ENCODE assay signal across 19 mouse cellular contexts in genomic region chr1:86045056-86045455, GRCm38 (mm10). TPM values are rescaled to one million over a fixed set of nuclear protein-coding genes. Genes with fewer than 3 reads are reported as not detected.
DNase-seq lines count a peak whose midpoint lies in the region; ATAC-seq and TF ChIP-seq lines count a peak whose summit lies in the region.
"Had no signal": no experiment of that assay in that cellular context is flagged by ENCODE, and none has a peak within 500 bp of the region (broad histone marks: within the 10 kb centered on the region; RNA-seq: fewer than 3 reads in every experiment).

No protein-coding gene starts in this region.

- H3K9ac ChIP-seq in hindbrain, embryonic 14.5 days, result no peak overlapping the region
- H3K9ac ChIP-seq in liver, embryonic 14.5 days (replicated peaks), result no peak overlapping the region
- no peak overlapping the region for H3K9ac ChIP-seq in forebrain, postnatal 0 days
- H3K9ac ChIP-seq in neural tube, embryonic 13.5 days, result no peak overlapping the region

- TF ChIP-seq EP300 in liver, embryonic 14.5 days (IDR thresholded peaks at IDR 0.05; ENCODE audit: low read depth), result no peak

- no peak for TF ChIP-seq CTCF in liver, embryonic 14.5 days (IDR thresholded peaks at IDR 0.05; ENCODE audit: low read depth)
- no peak for TF ChIP-seq CTCF in forebrain, postnatal 0 days (IDR thresholded peaks at IDR 0.05; ENCODE audit: low read depth)

- no peak for DNase-seq in hindbrain, embryonic 14.5 days (ENCODE audit: low spot score)
- DNase-seq in hindbrain, embryonic 10.5 days (ENCODE audit: low spot score), result no peak
- no peak for DNase-seq in liver, embryonic 14.5 days (ENCODE audit: low read depth in 3 of 3, low spot score in 3 of 3)
- DNase-seq in liver, result no peak
- DNase-seq in forebrain, postnatal 0 days, result no peak
- no peak for DNase-seq in cerebellum, adult 8-10 months
- no peak for DNase-seq in spleen, adult 12 weeks (ENCODE audit: low spot score)
- DNase-seq: gastrocnemius, postnatal 25 days; kidney, adult 11 months; lung, postnatal 10 days; thymus, adult 18-20 months had no signal

- WGBS in hindbrain, embryonic 14.5 days, result 63% methylated on average over 4 of the region's 4 CpGs
- WGBS in hindbrain, embryonic 10.5 days, result 54% methylated on average over 4 of the region's 4 CpGs
- WGBS in liver, embryonic 14.5 days (ENCODE audit: insufficient replicate concordance), result 42% methylated on average over 4 of the region's 4 CpGs
- WGBS in forebrain, postnatal 0 days, result 66% methylated on average over 4 of the region's 4 CpGs
- WGBS in neural tube, embryonic 13.5 days, result 64% methylated on average over 4 of the region's 4 CpGs

- peaks cover 7% of the 10 kb centered on the region; the same call in 1 of the 2 replicates for H3K4me1 ChIP-seq in hindbrain, embryonic 14.5 days (replicated peaks; ENCODE audit: control insufficient read depth, insufficient read depth, low read length)
- H3K4me1 ChIP-seq in hindbrain, embryonic 10.5 days (replicated peaks), result peaks cover 20% of the 10 kb centered on the region
- peaks cover 0 to 2% of the 10 kb centered on the region in 2 experiments; a peak in 1 of 4 replicates for H3K4me1 ChIP-seq in liver, embryonic 14.5 days (replicated peaks; ENCODE audit: control insufficient read depth in 2 of 2, insufficient read depth in 2 of 2, low read length in 1 of 2)
- H3K4me1 ChIP-seq in forebrain, postnatal 0 days (ENCODE audit: insufficient read depth), result peaks cover 3% of the 10 kb centered on the region; the same call in 1 of the 2 replicates
- H3K4me1 ChIP-seq in neural tube, embryonic 13.5 days (replicated peaks), result peaks cover 12% of the 10 kb centered on the region

- peaks cover 44% of the 10 kb centered on the region for H3K27me3 ChIP-seq in hindbrain, embryonic 14.5 days (ENCODE audit: control insufficient read depth, insufficient read depth, low read length)
- H3K27me3 ChIP-seq in hindbrain, embryonic 10.5 days (ENCODE audit: insufficient read depth, poor library complexity, severe bottlenecking), result peaks cover 64% of the 10 kb centered on the region
- H3K27me3 ChIP-seq in liver, embryonic 14.5 days (ENCODE audit: control insufficient read depth, insufficient read depth, low read length), result peaks cover 44% of the 10 kb centered on the region
- peaks cover 4% of the 10 kb centered on the region; the same call in 1 of the 2 replicates for H3K27me3 ChIP-seq in forebrain, postnatal 0 days (ENCODE audit: insufficient read depth, low read length)
- H3K27me3 ChIP-seq in neural tube, embryonic 13.5 days, result peaks cover 59% of the 10 kb centered on the region

- ATAC-seq in hindbrain, embryonic 14.5 days (ENCODE audit: low FRiP score), result no peak
- no peak for ATAC-seq in liver, embryonic 14.5 days (ENCODE audit: insufficient read depth)
- ATAC-seq in forebrain, postnatal 0 days, result no peak
- ATAC-seq in neural tube, embryonic 13.5 days (ENCODE audit: low read depth), result no peak

- peak overlapping the region; percentile 68; the same call in 1 of the 2 replicates for H3K4me3 ChIP-seq in hindbrain, embryonic 14.5 days (replicated peaks; ENCODE audit: low read length)
- no peak overlapping the region for H3K4me3 ChIP-seq in hindbrain, embryonic 10.5 days
- H3K4me3 ChIP-seq in liver, embryonic 14.5 days (ENCODE audit: insufficient read depth in 1 of 2, low read depth in 2 of 2, low read length in 2 of 2), result no peak overlapping the region
- H3K4me3 ChIP-seq in forebrain, postnatal 0 days (ENCODE audit: low read depth, low read length), result no peak overlapping the region
- peak overlapping the region; percentile 58; the same call in 1 of the 2 replicates for H3K4me3 ChIP-seq in neural tube, embryonic 13.5 days

- H3K9me3 ChIP-seq in hindbrain, embryonic 14.5 days (ENCODE audit: control insufficient read depth, low read length), result peaks cover 5% of the 10 kb centered on the region; the same call in 1 of the 2 replicates
- peaks cover 6% of the 10 kb centered on the region for H3K9me3 ChIP-seq in hindbrain, embryonic 10.5 days
- no peaks in the 10 kb centered on the region for H3K9me3 ChIP-seq in liver, embryonic 14.5 days (ENCODE audit: control insufficient read depth, low read length)
- 0 out of 2 replicates have a peak, but pooled peaks cover 6% of the 10 kb centered on the region for H3K9me3 ChIP-seq in forebrain, postnatal 0 days (ENCODE audit: low read length)
- H3K9me3 ChIP-seq in neural tube, embryonic 13.5 days, result peaks cover 11% of the 10 kb centered on the region
- H3K9me3 ChIP-seq: heart, embryonic 10.5 days had no signal

- H3K4me2 ChIP-seq in hindbrain, embryonic 14.5 days (replicated peaks), result peak overlapping the region; percentile 98
- peak overlapping the region; percentile 34 for H3K4me2 ChIP-seq in liver, embryonic 14.5 days (ENCODE audit: low read depth)
- peak overlapping the region; percentile 97; the same call in 1 of the 2 replicates for H3K4me2 ChIP-seq in forebrain, postnatal 0 days (ENCODE audit: low read depth)
- peak overlapping the region; percentile 91 for H3K4me2 ChIP-seq in neural tube, embryonic 13.5 days

- no peaks in the 10 kb centered on the region for H3K36me3 ChIP-seq in hindbrain, embryonic 14.5 days (replicated peaks; ENCODE audit: control insufficient read depth, insufficient read depth)
- no peaks in the 10 kb centered on the region for H3K36me3 ChIP-seq in hindbrain, embryonic 10.5 days
- H3K36me3 ChIP-seq in liver, embryonic 14.5 days (replicated peaks; ENCODE audit: control insufficient read depth, insufficient read depth, low read depth), result no peaks in the 10 kb centered on the region
- no peaks in the 10 kb centered on the region for H3K36me3 ChIP-seq in forebrain, postnatal 0 days (ENCODE audit: insufficient read depth)
- no peaks in the 10 kb centered on the region for H3K36me3 ChIP-seq in neural tube, embryonic 13.5 days
- H3K36me3 ChIP-seq: embryonic facial prominence, embryonic 12.5 days; heart, embryonic 10.5 days; midbrain, embryonic 12.5 days had no signal

- no peak overlapping the region for H3K27ac ChIP-seq in hindbrain, embryonic 14.5 days
- H3K27ac ChIP-seq in hindbrain, embryonic 10.5 days, result no peak overlapping the region
- no peak overlapping the region for H3K27ac ChIP-seq in liver, embryonic 14.5 days
- no peak overlapping the region for H3K27ac ChIP-seq in forebrain, postnatal 0 days (ENCODE audit: low read depth, low read length)
- no peak overlapping the region for H3K27ac ChIP-seq in neural tube, embryonic 13.5 days (replicated peaks)
- H3K27ac ChIP-seq: embryonic facial prominence, embryonic 12.5 days; midbrain, embryonic 12.5 days had no signal

RNA-seq across cellular contexts. Expression of gene 2810459M11Rik, which starts 0.6 kb away (rescaled TPM):
- polyA plus RNA-seq in hindbrain, embryonic 14.5 days (2014; fragmentation: Nextera tagmentation; extraction: Ambion mirVana), result 8.6 and 12.7 TPM in 2 replicates
- 0.19 and 0.25 TPM in 2 replicates for polyA plus RNA-seq in hindbrain, embryonic 10.5 days (2016; fragmentation: Nextera tagmentation; extraction: Ambion mirVana)
- 12.1 and 12.3 TPM in 2 replicates for polyA plus RNA-seq in liver, embryonic 14.5 days (2012; rRNA removed)
- 15.5 and 22.8 TPM in 2 replicates for polyA plus RNA-seq in liver, embryonic 14.5 days (2014; fragmentation: Nextera tagmentation; extraction: Ambion mirVana)
- 22.6 and 30.5 TPM in 2 replicates for total RNA-seq in forebrain, postnatal 0 days (2014; rRNA removed)
- polyA plus RNA-seq in forebrain, postnatal 0 days (2015; fragmentation: Nextera tagmentation; extraction: Ambion mirVana), result 9.3 and 13.6 TPM in 2 replicates
- polyA plus RNA-seq in neural tube, embryonic 13.5 days (2015; fragmentation: Nextera tagmentation; extraction: Ambion mirVana), result 2.7 and 3.2 TPM in 2 replicates
- total RNA-seq: gastrocnemius, postnatal 25 days; megakaryocyte progenitor cell, adult 5-6 weeks had no signal
- polyA plus RNA-seq: heart, postnatal 0 days had no signal

RNA-seq across cellular contexts. Expression of gene Psmd1, which starts 19.1 kb away (rescaled TPM):
- 194 and 211 TPM in 2 replicates for polyA plus RNA-seq in hindbrain, embryonic 14.5 days (2014; fragmentation: Nextera tagmentation; extraction: Ambion mirVana)
- 184 and 222 TPM in 2 replicates for polyA plus RNA-seq in hindbrain, embryonic 10.5 days (2016; fragmentation: Nextera tagmentation; extraction: Ambion mirVana)
- 43.7 and 53.0 TPM in 2 replicates for polyA plus RNA-seq in liver, embryonic 14.5 days (2012; rRNA removed)
- polyA plus RNA-seq in liver, embryonic 14.5 days (2014; fragmentation: Nextera tagmentation; extraction: Ambion mirVana), result 104 and 107 TPM in 2 replicates
- total RNA-seq in forebrain, postnatal 0 days (2014; rRNA removed), result 106 and 133 TPM in 2 replicates
- 164 and 184 TPM in 2 replicates for polyA plus RNA-seq in forebrain, postnatal 0 days (2015; fragmentation: Nextera tagmentation; extraction: Ambion mirVana)
- polyA plus RNA-seq in neural tube, embryonic 13.5 days (2015; fragmentation: Nextera tagmentation; extraction: Ambion mirVana), result 181 and 201 TPM in 2 replicates

RNA-seq across cellular contexts. Expression of gene Spata3, which starts 28.4 kb away (rescaled TPM):
- 0.31 TPM in 2 replicates for polyA plus RNA-seq in hindbrain, embryonic 14.5 days (2014; fragmentation: Nextera tagmentation; extraction: Ambion mirVana)
- polyA plus RNA-seq in hindbrain, embryonic 10.5 days (2016; fragmentation: Nextera tagmentation; extraction: Ambion mirVana), result not detected in 2 replicates
- polyA plus RNA-seq in liver, embryonic 14.5 days (2012; rRNA removed), result 0.05 and 0.17 TPM in 2 replicates
- 0.17 and 0.21 TPM in 2 replicates for polyA plus RNA-seq in liver, embryonic 14.5 days (2014; fragmentation: Nextera tagmentation; extraction: Ambion mirVana)
- 0.54 TPM in 1 of 2 replicates, not detected in the other for total RNA-seq in forebrain, postnatal 0 days (2014; rRNA removed)
- 0.92 and 0.94 TPM in 2 replicates for polyA plus RNA-seq in forebrain, postnatal 0 days (2015; fragmentation: Nextera tagmentation; extraction: Ambion mirVana)
- polyA plus RNA-seq in neural tube, embryonic 13.5 days (2015; fragmentation: Nextera tagmentation; extraction: Ambion mirVana), result not detected in 2 replicates
- total RNA-seq: adrenal gland, adult 18-20 months; gastrocnemius, postnatal 25 days; megakaryocyte progenitor cell, adult 5-6 weeks had no signal
- polyA plus RNA-seq: embryonic facial prominence, embryonic 12.5 days; erythroblast, embryonic 14.5 days; heart, embryonic 10.5 days; heart, postnatal 0 days had no signal

Comparison
In these comparisons a context has a peak if more than half of its experiments do, and no peak if none do; other contexts are left out.
1. H3K4me3 ChIP-seq: peak in hindbrain, embryonic 14.5 days (single experiment) and neural tube, embryonic 13.5 days (single experiment); none in hindbrain, embryonic 10.5 days (single experiment), liver, embryonic 14.5 days (0 of 2) and forebrain, postnatal 0 days (single experiment).
2. H3K4me2 ChIP-seq: peak in every context shown above with its lines; median percentile 98 in hindbrain, embryonic 14.5 days; 97 in forebrain, postnatal 0 days; 91 in neural tube, embryonic 13.5 days; 34 in liver, embryonic 14.5 days.